Mouse (Mus musculus): Measurements from ENCODE around the gene Syne1. TPM values are rescaled to one million over a fixed set of nuclear protein-coding genes. Genes with fewer than 3 reads are reported as not detected.

Syne1 gene
- polyA plus RNA-seq, 1 experiment from 2014 or later, result 6.2 TPM

DNA sequence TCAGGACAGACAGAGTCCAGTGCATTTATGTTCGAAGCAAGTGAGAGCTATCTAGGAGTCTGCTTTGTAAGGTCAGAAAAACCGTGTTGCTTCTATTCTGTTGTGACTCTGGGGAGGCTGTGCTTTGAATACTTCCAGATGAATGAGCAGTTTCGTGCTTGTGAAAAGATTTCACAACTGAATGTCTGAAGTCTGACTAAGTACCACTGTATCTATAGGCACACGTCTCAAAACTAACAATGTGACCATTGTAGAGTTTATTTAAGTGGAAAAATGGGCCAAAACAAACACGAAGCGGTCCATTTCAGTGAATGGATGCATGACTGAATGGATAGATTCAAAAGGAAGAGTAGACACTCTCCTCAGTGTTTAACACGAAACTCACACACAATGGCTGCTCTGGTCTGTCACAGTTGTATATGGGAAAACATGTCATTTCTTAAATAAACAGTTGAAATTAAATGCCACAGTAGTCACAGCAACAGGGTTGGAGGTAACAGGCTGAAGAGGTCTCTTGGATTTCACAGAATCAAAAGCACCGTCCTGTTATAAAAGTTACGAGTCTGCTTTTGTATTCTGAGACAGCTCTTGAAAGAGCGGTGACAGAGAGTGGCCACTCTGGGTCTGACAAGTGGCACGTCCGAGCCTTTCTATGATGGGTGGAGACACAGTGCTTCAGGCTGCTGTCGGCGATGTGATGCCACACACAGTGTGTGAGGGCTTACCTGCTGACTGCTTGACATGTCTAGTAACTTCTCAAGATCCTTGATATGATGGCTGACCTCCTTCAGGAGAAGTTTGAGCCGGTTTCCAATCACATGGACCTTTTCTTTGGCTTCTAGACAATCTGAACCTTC, 518.9 kb downstream of the Syne1 start:
- Histone ChIP-seq H3K27me3 (replicated peaks; ENCODE audit: insufficient read depth, low read length) (no peaks in the 10 kb centered on the region), H3K9me3 (ENCODE audit: low read length) (no peaks in the 10 kb centered on the region), H3K27ac (ENCODE audit: low read length) (no peak overlapping the region), H3K9ac (replicated peaks; ENCODE audit: low read depth) (no peak overlapping the region), H3K36me3 (ENCODE audit: insufficient read depth, low read length) (0 out of 2 replicates have a peak, but pooled peaks cover 4% of the 10 kb centered on the region), H3K4me1 (ENCODE audit: insufficient read depth, low read depth, low read length) (no peaks in the 10 kb centered on the region), H3K4me3 (ENCODE audit: low read depth, low read length) (no peak overlapping the region), H3K4me2 (replicated peaks; ENCODE audit: low read depth, low read length) (no peak overlapping the region)
- no peak for TF ChIP-seq CTCF (IDR thresholded peaks at IDR 0.05)
- TF ChIP-seq EP300 (IDR thresholded peaks at IDR 0.05), result no peak
- WGBS, result 62% methylated on average over 15 of the region's 15 CpGs
- ATAC-seq (peak; percentile 33; the same call in 1 of the 2 replicates), DNase-seq (ENCODE audit: low spot score) (peak; percentile 23)

DNA sequence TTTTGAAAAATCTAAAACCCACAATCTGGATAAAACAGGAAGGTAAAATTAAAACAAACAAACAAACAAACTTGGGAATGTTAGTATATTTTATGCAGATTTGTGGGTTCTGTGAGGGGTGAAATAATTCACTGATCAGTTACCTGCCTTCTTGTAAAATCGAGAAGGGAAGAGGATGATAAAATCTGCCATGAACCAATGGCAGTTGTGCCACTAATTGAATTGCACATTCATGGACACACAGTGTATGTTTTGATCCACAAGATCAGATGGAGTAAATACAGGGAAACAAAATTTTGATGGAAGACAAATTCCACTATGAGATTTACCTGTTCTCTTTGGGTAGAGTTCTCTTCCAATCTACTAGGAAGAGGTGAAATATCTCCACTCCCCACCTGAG, 521.4 kb downstream of the Syne1 start:
- no peaks in the 10 kb centered on the region for H3K4me1 ChIP-seq (ENCODE audit: insufficient read depth, low read depth, low read length)
- no peak for ATAC-seq
- H3K4me3 ChIP-seq (ENCODE audit: low read depth, low read length), result no peak overlapping the region
- H3K4me2 ChIP-seq (replicated peaks; ENCODE audit: low read depth, low read length), result no peak overlapping the region
- H3K9ac ChIP-seq (replicated peaks; ENCODE audit: low read depth), result no peak overlapping the region
- H3K27me3 ChIP-seq (replicated peaks; ENCODE audit: insufficient read depth, low read length), result no peaks in the 10 kb centered on the region
- no peak overlapping the region for H3K27ac ChIP-seq (ENCODE audit: low read length)
- no peak for TF ChIP-seq EP300 (IDR thresholded peaks at IDR 0.05)
- TF ChIP-seq CTCF (IDR thresholded peaks at IDR 0.05), result no peak
- no peak for DNase-seq (ENCODE audit: low spot score)
- 94% methylated on average over 1 of the region's 1 CpGs for WGBS
- no peaks in the 10 kb centered on the region for H3K9me3 ChIP-seq (ENCODE audit: low read length)
- no peaks in the 10 kb centered on the region for H3K36me3 ChIP-seq (ENCODE audit: insufficient read depth, low read length)

DNA sequence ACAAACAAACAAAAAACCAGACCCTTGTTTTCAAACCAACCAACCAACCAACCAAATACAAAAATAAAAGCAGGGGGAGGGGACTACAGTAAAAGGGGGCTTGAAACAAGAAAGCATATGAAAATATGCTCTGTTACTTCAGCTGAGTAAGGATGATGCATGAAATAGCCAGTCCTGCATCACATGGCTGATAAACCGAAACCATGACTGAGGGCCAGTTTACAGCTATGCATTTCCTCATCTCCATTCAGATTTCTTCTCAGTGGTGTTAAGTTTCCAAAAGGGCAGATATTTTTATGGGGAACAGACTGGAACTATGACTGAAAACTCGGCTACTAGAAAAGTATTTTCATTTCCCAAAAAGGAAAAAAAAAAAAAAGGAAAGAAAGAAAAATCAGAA, 522.1 kb downstream of the Syne1 start:
- TF ChIP-seq CTCF (IDR thresholded peaks at IDR 0.05) (no peak), EP300 (IDR thresholded peaks at IDR 0.05) (no peak)
- DNase-seq (ENCODE audit: low spot score), result no peak
- 79% methylated on average over 2 of the region's 2 CpGs for WGBS
- H3K9me3 ChIP-seq (ENCODE audit: low read length), result no peaks in the 10 kb centered on the region
- H3K36me3 ChIP-seq (ENCODE audit: insufficient read depth, low read length), result no peaks in the 10 kb centered on the region
- H3K9ac ChIP-seq (replicated peaks; ENCODE audit: low read depth), result no peak overlapping the region
- H3K4me1 ChIP-seq (ENCODE audit: insufficient read depth, low read depth, low read length), result no peaks in the 10 kb centered on the region
- ATAC-seq, result no peak
- H3K27ac ChIP-seq (ENCODE audit: low read length), result no peak overlapping the region
- H3K4me2 ChIP-seq (replicated peaks; ENCODE audit: low read depth, low read length), result no peak overlapping the region
- H3K4me3 ChIP-seq (ENCODE audit: low read depth, low read length), result no peak overlapping the region
- no peaks in the 10 kb centered on the region for H3K27me3 ChIP-seq (replicated peaks; ENCODE audit: insufficient read depth, low read length)

DNA sequence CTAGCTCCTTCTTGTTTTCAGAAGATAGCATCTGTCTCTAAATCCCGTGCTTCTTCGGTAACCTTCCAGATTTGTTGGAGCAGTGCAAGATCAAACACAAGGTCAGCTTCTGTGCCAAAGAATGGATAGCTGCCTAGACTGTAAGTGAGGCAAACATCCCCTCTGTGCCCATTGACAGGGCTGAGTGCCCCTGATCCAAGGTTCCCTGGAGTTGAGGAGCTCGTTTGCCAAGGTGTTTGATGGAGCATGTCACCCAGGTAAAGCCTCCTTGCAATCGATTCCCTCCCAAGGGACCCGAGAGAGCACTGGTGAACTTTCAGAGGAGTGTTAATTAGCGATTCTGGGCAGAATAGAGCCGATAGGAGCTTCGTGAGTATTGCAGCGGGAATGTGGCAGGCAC, 523.0 kb downstream of the Syne1 start:
- no peaks in the 10 kb centered on the region for H3K36me3 ChIP-seq (ENCODE audit: insufficient read depth, low read length)
- no peak overlapping the region for H3K4me3 ChIP-seq (ENCODE audit: low read depth, low read length)
- no peak overlapping the region for H3K4me2 ChIP-seq (replicated peaks; ENCODE audit: low read depth, low read length)
- H3K9me3 ChIP-seq (ENCODE audit: low read length), result no peaks in the 10 kb centered on the region
- DNase-seq (ENCODE audit: low spot score), result no peak
- no peak for TF ChIP-seq CTCF (IDR thresholded peaks at IDR 0.05)
- TF ChIP-seq EP300 (IDR thresholded peaks at IDR 0.05), result no peak
- no peaks in the 10 kb centered on the region for H3K27me3 ChIP-seq (replicated peaks; ENCODE audit: insufficient read depth, low read length)
- H3K27ac ChIP-seq (ENCODE audit: low read length), result no peak overlapping the region
- no peaks in the 10 kb centered on the region for H3K4me1 ChIP-seq (ENCODE audit: insufficient read depth, low read depth, low read length)
- no peak overlapping the region for H3K9ac ChIP-seq (replicated peaks; ENCODE audit: low read depth)
- ATAC-seq, result no peak
- 81% methylated on average over 9 of the region's 9 CpGs for WGBS

DNA sequence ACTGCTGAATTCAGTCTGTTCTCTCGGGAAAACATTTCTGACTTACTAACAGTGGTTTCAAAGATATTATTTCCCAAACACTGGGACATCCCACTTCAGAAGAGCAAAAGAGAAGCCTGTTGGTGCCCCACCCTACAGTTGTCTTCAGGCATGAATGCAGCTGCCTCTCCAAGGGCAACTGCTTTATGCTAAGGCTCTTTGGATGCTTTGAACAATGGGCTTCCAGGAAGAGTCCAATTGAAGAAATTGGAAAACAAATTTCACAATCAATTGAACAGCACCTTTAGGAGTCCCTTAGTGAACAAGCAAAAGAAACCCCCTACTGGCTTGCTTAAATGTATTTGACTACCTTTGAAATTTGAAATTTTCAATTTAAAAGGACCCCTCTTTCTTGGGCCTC, 524.1 kb downstream of the Syne1 start:
- Histone ChIP-seq H3K27me3 (replicated peaks; ENCODE audit: insufficient read depth, low read length) (no peaks in the 10 kb centered on the region), H3K27ac (ENCODE audit: low read length) (no peak overlapping the region), H3K9ac (replicated peaks; ENCODE audit: low read depth) (no peak overlapping the region), H3K36me3 (ENCODE audit: insufficient read depth, low read length) (no peaks in the 10 kb centered on the region), H3K4me1 (ENCODE audit: insufficient read depth, low read depth, low read length) (no peaks in the 10 kb centered on the region), H3K4me2 (replicated peaks; ENCODE audit: low read depth, low read length) (no peak overlapping the region), H3K4me3 (ENCODE audit: low read depth, low read length) (no peak overlapping the region), H3K9me3 (ENCODE audit: low read length) (no peaks in the 10 kb centered on the region)
- DNase-seq (ENCODE audit: low spot score) (no peak), ATAC-seq (no peak)
- 76% methylated on average over 1 of the region's 1 CpGs for whole genome bisulfite sequencing
- TF ChIP-seq EP300 (IDR thresholded peaks at IDR 0.05) (no peak), CTCF (IDR thresholded peaks at IDR 0.05) (no peak)

DNA sequence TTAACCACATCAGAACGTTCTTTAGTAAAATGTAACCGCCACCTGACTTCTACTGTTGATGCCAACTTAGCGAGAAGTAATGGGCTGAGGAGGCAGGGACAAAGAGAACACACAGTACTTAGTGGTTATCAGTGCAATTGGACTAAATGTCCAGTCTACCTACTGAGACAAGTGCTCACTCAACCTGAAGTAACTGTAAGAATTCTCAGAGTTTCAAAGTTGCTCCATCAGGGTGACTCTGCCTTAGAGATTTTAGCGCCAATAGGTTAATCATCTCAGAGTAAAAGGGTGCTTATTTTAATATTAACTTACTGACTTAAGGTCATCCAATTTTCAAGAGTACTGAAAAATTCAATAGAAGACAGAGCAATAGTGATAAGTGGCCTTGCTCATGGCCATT, 525.4 kb downstream of the Syne1 start:
- Histone ChIP-seq H3K36me3 (ENCODE audit: insufficient read depth, low read length) (no peaks in the 10 kb centered on the region), H3K9me3 (ENCODE audit: low read length) (no peaks in the 10 kb centered on the region), H3K4me3 (ENCODE audit: low read depth, low read length) (no peak overlapping the region), H3K4me1 (ENCODE audit: insufficient read depth, low read depth, low read length) (no peaks in the 10 kb centered on the region), H3K4me2 (replicated peaks; ENCODE audit: low read depth, low read length) (no peak overlapping the region), H3K27me3 (replicated peaks; ENCODE audit: insufficient read depth, low read length) (no peaks in the 10 kb centered on the region), H3K27ac (ENCODE audit: low read length) (no peak overlapping the region), H3K9ac (replicated peaks; ENCODE audit: low read depth) (no peak overlapping the region)
- no peak for DNase-seq (ENCODE audit: low spot score)
- no peak for ATAC-seq
- WGBS, result 92% methylated on average over 4 of the region's 4 CpGs
- no peak for TF ChIP-seq CTCF (IDR thresholded peaks at IDR 0.05)
- no peak for TF ChIP-seq EP300 (IDR thresholded peaks at IDR 0.05)
